Mouse (Mus musculus): Measurements from ENCODE around the gene Gm10277.

Gm10277 gene

GRCm38 (mm10) chr11:77800869-77801701 is 13.5 kb upstream of the Gm10277 start:
- DNase-seq (ENCODE audit: extremely low spot score, low read depth, low spot score) = no peak

DNA sequence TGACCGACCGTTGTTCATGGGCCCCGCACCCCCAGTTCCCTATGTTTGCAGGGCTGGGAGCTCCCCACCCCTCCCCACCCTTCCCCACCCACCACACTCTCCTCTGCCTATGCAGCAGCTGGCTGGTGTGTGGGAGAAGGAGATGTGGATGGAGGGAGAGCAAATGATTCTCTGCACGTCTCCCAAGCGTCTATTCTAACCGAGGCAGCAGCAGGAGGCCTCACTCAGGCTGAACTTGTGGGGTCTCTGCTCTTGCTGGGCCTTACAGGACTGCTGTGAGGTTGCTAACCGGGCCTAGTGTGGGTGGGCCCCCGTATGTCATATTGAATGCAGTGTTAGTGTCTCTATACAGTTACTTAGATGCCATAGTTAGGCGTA is 12.9 kb upstream of the Gm10277 start:
- no peak for DNase-seq (ENCODE audit: extremely low spot score, low read depth, low spot score)

DNA sequence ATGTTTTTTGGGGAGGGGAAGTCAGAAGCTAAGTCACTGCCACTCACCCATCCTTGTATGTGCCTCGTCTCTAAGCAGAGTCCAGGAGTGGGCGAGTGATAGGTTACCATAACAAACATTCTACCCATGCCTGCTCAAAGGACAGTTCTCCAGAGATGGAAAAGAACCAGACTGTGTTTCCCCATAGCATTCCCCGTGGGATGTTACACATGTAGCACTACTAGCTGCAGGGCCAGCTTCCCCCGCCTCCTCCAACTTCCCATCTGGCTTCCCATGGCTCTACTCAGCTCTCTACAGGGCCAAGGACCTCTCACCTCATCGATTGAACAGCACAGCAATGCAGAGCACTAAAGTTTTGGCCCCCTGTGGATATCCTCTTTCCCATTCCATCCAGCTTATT is 7.7 kb upstream of the Gm10277 start:
- DNase-seq (ENCODE audit: extremely low spot score, low read depth, low spot score) = no peak

DNA sequence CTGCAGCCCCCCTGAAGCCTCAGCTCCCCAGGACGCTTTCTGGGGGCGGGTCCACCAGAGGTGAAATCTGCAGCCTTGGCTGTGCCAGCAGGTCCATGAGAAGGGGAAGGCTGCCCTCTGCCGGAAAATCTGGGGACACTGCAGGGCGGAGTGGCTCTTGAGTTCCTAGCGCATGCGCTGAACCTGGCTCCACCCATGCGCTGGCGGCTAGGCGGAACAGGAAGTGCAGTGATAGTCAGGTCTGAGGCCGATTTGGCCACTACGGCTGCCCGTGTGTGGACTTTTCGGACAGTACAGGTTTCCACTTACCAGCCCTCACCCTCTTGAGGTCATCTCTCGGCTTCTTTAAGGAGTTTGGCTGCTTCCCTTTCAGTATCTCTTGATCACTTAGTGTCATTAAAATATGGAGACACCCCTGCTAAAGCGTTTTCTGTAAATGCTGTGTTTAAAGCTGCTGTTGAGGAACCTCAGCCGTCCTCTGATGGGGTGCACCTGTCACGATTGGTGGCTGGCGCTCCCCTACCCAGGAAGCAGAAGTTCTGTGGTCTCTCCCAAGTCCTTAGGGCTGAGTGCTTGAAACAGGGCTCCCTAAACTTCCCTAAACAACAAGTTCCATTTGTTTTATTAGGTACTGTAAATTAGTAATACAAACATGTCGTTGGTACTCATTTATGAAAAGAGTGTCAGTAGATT is 5.8 kb upstream of the Gm10277 start:
- peak; percentile 93 for DNase-seq (ENCODE audit: extremely low spot score, low read depth, low spot score)

DNA sequence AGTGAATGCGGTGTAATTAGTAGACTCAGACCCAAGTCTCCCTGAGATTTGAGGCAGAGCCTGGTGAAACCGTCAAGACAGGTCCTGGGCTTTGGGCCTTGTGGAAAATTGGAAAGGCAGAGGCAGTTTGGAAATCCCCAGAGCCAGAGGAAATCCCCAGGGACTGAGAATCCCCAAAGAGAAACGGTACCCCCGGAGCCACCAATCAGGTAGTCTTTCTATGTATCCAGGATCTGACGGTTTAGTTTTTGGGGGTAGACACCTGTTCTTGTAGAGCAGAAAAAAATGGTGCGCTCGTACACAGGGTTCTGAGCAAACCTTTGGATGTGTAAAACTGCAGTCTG is 5.0 kb upstream of the Gm10277 start:
- no peak for DNase-seq (ENCODE audit: extremely low spot score, low read depth, low spot score)

GRCm38 (mm10) chr11:77791752-77792565 is 4.4 kb upstream of the Gm10277 start:
- DNase-seq (ENCODE audit: extremely low spot score, low read depth, low spot score) = no peak

GRCm38 (mm10) chr11:77791241-77791727 is 3.7 kb upstream of the Gm10277 start:
- no peak for DNase-seq (ENCODE audit: extremely low spot score, low read depth, low spot score)

- no peak for DNase-seq (ENCODE audit: extremely low spot score, low read depth, low spot score)
Observed at GRCm38 (mm10) chr11:77790286-77790685, 2.7 kb upstream of the Gm10277 start.

GRCm38 (mm10) chr11:77789512-77789911 is 2.0 kb upstream of the Gm10277 start:
- no peak for DNase-seq (ENCODE audit: extremely low spot score, low read depth, low spot score)

- DNase-seq (ENCODE audit: extremely low spot score, low read depth, low spot score) = no peak
Observed at GRCm38 (mm10) chr11:77785768-77786561, 1.6 kb downstream of the Gm10277 start.

DNA sequence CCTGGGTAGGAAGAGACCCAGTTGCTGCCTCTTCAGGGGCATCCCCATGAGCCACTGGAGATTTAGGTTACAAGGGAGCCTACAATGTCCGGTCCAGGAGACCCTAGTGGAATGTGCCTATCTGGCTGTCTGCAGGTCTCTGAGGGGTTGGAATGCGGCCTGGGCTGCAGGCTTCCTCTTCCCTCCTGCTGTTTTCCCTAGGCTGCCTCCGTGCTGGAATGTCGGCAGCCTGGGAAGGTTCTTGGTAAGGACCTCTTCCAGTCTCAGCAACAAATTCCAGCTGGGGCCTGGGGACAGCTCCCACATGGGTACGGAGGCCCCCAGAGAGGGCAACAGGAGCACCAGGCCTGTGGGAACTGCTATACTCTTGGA is 2.2 kb downstream of the Gm10277 start:
- DNase-seq (ENCODE audit: extremely low spot score, low read depth, low spot score) = no peak

- DNase-seq (ENCODE audit: extremely low spot score, low read depth, low spot score) = no peak
Observed at GRCm38 (mm10) chr11:77784894-77785293, 2.7 kb downstream of the Gm10277 start.

- DNase-seq (ENCODE audit: extremely low spot score, low read depth, low spot score) = no peak
Observed at GRCm38 (mm10) chr11:77783747-77784646, 3.5 kb downstream of the Gm10277 start.

- DNase-seq (ENCODE audit: extremely low spot score, low read depth, low spot score) = no peak
Observed at GRCm38 (mm10) chr11:77783211-77783746, 4.3 kb downstream of the Gm10277 start.

- DNase-seq (ENCODE audit: extremely low spot score, low read depth, low spot score) = no peak
Observed at GRCm38 (mm10) chr11:77782104-77782815, 5.3 kb downstream of the Gm10277 start.

DNA sequence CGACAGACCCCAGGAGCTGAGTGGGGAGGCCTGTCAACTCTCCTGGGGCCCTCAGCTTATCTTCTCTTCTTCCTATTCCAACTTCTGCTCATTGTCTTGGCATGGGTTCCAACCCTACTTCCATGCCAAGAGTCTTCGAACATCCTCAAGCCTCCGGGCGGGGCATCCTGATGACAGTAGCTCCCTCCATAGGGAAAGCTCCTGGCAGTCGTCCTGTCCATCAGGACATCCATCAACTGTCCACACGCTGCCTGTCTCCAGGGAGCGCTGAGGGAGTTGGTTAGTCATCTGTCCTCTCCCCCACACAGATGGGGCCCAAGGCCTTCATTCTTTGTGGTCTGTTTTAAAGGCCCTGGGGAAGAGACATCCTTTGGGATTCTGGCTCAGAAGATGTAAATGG is 6.5 kb downstream of the Gm10277 start:
- no peak for DNase-seq (ENCODE audit: extremely low spot score, low read depth, low spot score)

DNA sequence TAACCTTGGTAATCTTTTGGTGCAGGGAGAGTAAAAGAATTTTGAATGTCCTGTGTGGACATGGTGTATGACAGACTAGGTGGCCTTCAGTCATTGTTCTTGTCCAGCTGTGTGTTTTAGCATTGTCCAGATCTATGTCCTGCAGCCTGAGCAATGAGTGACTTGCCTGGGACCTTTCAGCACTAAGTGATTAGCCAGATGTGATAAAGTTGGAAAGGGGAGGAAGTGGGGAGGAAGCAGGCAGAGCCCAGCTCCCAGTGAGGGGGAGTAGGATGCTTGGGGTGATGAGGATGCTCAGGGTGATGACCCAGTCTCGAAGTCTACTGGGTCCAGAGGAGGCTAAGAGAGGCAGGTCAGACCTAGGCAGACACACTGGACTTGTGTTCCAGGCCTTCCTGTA is 8.3 kb downstream of the Gm10277 start:
- no peak for DNase-seq (ENCODE audit: extremely low spot score, low read depth, low spot score)

- no peak for DNase-seq (ENCODE audit: extremely low spot score, low read depth, low spot score)
Observed at GRCm38 (mm10) chr11:77777937-77778336, 9.6 kb downstream of the Gm10277 start.

GRCm38 (mm10) chr11:77777436-77777835 is 10.1 kb downstream of the Gm10277 start:
- no peak for DNase-seq (ENCODE audit: extremely low spot score, low read depth, low spot score)

All from hindlimb bud, embryonic 11.5 days (tissue).